Mouse (Mus musculus): Measurements from ENCODE around the gene Tfe3. TPM values are rescaled to one million over a fixed set of nuclear protein-coding genes. Genes with fewer than 3 reads are reported as not detected.
A peak's percentile ranks its signal among the peaks of the same experiment; 100 is the strongest.
"Not testable (repeated sequence)": the region's sequence is repeated elsewhere in the genome, so short reads cannot be mapped to it uniquely, and the experiment has no call there.

Tfe3 gene
- 30.7 and 40.0 TPM in 2 replicates for total RNA-seq (2017)

GRCm38 (mm10) chrX:7762137-7762920 lies at the start of gene Tfe3:
Tfe3 (plus strand) TSS chrX:7762560.
- peak; percentile 97 for ATAC-seq (ENCODE audit: extremely low read depth, insufficient number of reproducible peaks, low FRiP score, poor library complexity, severe bottlenecking)

- not testable (repeated sequence) for ATAC-seq (ENCODE audit: extremely low read depth, insufficient number of reproducible peaks, low FRiP score, poor library complexity, severe bottlenecking)
Measured at GRCm38 (mm10) chrX:7713764-7714134, 48.6 kb upstream of the Tfe3 start.

GRCm38 (mm10) chrX:7714135-7714899 lies 48.0 kb upstream of the Tfe3 start, which contains the start of gene Wdr45:
Wdr45 (plus strand) TSS chrX:7714333.
- ATAC-seq (ENCODE audit: extremely low read depth, insufficient number of reproducible peaks, low FRiP score, poor library complexity, severe bottlenecking) = peak; percentile 99

- not testable (repeated sequence) for ATAC-seq (ENCODE audit: extremely low read depth, insufficient number of reproducible peaks, low FRiP score, poor library complexity, severe bottlenecking)
Measured at GRCm38 (mm10) chrX:7716058-7716457, 46.3 kb upstream of the Tfe3 start.

DNA sequence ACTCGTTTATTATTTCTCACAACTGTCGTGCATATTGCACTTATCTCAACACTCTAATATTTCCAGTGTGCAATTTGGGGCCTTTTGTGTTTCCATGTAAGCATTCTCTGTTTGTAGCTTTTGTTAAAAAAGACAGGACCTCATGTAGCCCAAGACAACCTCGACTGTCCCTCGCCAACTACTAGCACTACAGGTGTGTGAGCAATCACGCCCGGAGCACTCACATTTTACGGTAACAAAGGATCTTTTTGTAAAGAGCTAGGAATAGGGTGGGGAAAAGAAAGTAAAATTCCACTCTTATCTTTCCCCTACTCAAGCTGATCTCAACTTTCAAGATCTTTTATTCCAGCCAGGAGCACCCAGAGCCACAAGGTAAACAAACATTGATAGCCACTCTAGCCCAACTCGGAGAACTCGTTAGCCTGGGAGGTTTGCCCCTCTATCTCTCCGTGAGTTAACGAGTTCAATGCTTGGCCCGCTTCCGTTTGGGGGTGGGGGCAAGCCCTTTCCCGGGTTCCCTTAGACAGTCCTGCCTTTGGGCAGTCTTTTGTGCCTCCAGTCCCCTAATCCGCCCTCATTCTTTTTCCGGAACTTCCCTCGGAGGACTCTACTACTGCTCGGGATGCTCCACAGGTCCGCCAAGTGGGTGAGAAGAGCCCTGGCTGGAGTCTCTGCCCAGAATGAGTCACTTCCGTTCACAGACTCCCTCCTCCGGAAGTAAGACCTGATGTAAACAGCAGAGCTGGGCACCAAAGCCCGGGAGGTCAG lies 40.7 kb upstream of the Tfe3 start, which contains the start of gene Gm45208:
TSS of gene Gm45208 (plus strand) at position 732 of the 768 bp plus-strand sequence.
- ATAC-seq (ENCODE audit: extremely low read depth, insufficient number of reproducible peaks, low FRiP score, poor library complexity, severe bottlenecking) = peak; percentile 90

DNA sequence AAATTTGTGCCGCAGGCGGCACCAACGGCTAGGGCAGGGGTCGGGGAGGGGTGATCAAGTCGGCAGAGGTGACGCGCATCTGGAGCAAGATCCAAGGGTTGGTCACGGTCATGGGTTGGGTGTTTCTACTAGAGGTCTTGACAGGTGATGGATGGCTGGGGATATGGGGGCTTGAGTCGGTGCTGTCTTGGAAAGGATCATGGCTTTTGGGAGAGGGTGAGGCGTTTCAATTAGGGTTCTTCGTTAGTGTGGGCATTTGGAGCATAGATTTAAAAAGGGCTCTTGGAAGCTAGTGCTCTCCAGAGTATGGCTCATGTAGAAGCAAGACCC lies 40.1 kb upstream of the Tfe3 start:
- no peak for ATAC-seq (ENCODE audit: extremely low read depth, insufficient number of reproducible peaks, low FRiP score, poor library complexity, severe bottlenecking)

DNA sequence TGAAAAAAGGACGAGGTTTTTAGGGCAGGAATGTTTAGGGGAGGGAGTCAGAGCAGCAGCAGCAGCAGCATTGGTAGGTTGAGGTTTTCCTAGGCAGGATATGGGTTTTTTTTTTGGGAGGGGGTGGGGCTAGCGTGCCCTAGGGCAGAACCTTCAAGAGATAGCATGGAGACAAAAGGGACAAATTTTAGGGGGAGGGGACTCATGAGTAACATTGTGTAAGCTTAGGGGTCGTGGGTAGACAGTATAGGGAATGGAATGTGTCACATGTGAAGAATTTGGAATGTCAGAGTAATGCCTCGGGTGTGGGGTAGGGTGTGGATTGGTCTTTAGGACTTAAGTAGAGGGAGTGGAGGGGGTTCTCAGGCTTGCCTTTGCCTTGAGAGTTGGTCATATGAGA lies 39.7 kb upstream of the Tfe3 start:
- no peak for ATAC-seq (ENCODE audit: extremely low read depth, insufficient number of reproducible peaks, low FRiP score, poor library complexity, severe bottlenecking)

GRCm38 (mm10) chrX:7724135-7724534 lies 38.2 kb upstream of the Tfe3 start:
- no peak for ATAC-seq (ENCODE audit: extremely low read depth, insufficient number of reproducible peaks, low FRiP score, poor library complexity, severe bottlenecking)

GRCm38 (mm10) chrX:7725841-7726240 lies 36.5 kb upstream of the Tfe3 start:
- no peak for ATAC-seq (ENCODE audit: extremely low read depth, insufficient number of reproducible peaks, low FRiP score, poor library complexity, severe bottlenecking)

GRCm38 (mm10) chrX:7727176-7727575 lies 35.2 kb upstream of the Tfe3 start:
- no peak for ATAC-seq (ENCODE audit: extremely low read depth, insufficient number of reproducible peaks, low FRiP score, poor library complexity, severe bottlenecking)

- peak; percentile 93 for ATAC-seq (ENCODE audit: extremely low read depth, insufficient number of reproducible peaks, low FRiP score, poor library complexity, severe bottlenecking)
Measured at GRCm38 (mm10) chrX:7728215-7728921, 34.0 kb upstream of the Tfe3 start, which contains the start of gene Praf2. Praf2 (plus strand) TSS chrX:7728439.

DNA sequence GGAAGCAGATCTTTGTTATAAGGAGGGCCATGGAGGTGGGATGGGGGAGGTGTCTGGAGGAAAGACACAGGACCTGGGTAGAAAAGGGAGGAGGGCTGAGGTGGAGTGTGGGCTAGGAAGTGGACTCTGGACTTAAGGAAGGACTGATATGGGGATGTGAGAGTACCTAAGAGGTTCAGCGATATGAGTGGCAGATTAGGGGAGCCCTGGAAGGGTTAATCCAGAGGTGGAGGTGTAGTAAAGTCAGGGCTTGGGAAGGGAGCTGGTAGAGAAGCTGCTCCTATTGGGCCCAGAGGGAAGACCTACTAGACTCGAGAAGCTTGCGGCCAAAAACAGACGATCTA lies 33.5 kb upstream of the Tfe3 start:
- no peak for ATAC-seq (ENCODE audit: extremely low read depth, insufficient number of reproducible peaks, low FRiP score, poor library complexity, severe bottlenecking)

GRCm38 (mm10) chrX:7733571-7734156 lies 28.7 kb upstream of the Tfe3 start:
- ATAC-seq (ENCODE audit: extremely low read depth, insufficient number of reproducible peaks, low FRiP score, poor library complexity, severe bottlenecking) = peak; percentile 84

- ATAC-seq (ENCODE audit: extremely low read depth, insufficient number of reproducible peaks, low FRiP score, poor library complexity, severe bottlenecking) = no peak
Measured at GRCm38 (mm10) chrX:7739336-7740081, 22.9 kb upstream of the Tfe3 start.

GRCm38 (mm10) chrX:7740082-7740819 lies 22.1 kb upstream of the Tfe3 start:
- no peak for ATAC-seq (ENCODE audit: extremely low read depth, insufficient number of reproducible peaks, low FRiP score, poor library complexity, severe bottlenecking)

- no peak for ATAC-seq (ENCODE audit: extremely low read depth, insufficient number of reproducible peaks, low FRiP score, poor library complexity, severe bottlenecking)
Measured at GRCm38 (mm10) chrX:7741103-7741502, 21.3 kb upstream of the Tfe3 start.

DNA sequence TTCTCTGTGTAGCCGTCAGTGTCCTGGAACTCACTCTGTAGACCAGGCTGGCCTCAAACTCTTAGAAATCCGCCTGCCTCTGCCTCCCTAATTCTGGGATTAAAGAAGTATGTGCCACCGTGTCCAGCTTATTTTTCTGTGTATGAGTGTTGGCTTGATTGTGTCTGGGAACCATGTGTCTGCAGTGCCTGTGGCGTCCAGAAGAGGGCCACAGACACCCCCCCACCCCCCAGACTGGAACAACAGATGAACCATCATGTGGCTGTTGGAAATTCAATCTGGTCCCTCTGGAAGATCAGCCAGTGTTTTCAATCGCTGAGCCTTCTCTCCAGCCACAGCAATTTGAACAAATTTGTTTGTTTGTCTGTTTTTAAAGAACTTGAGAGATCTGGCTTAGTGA lies 18.9 kb upstream of the Tfe3 start:
- no peak for ATAC-seq (ENCODE audit: extremely low read depth, insufficient number of reproducible peaks, low FRiP score, poor library complexity, severe bottlenecking)
